Mouse (Mus musculus) Muller cell, postnatal 12 days (primary cell): Measurements from ENCODE around the gene Slc4a1ap.
A peak's percentile ranks its signal among the peaks of the same experiment; 100 is the strongest.
"Not testable (repeated sequence)": the region's sequence is repeated elsewhere in the genome, so short reads cannot be mapped to it uniquely, and the experiment has no call there.

Experiments used
- DNase-seq: peaks from one replicate; pipeline ENCODE4 v3.0.0-alpha.2; 2015; ENCODE audit errors: inconsistent ontology term

Gene Slc4a1ap

GRCm38 (mm10) chr5:31526354-31527116, at the start of gene Slc4a1ap:
Gene Slc4a1ap (plus strand): TSS chr5:31526995.
- DNase-seq = peak; percentile 93

DNA sequence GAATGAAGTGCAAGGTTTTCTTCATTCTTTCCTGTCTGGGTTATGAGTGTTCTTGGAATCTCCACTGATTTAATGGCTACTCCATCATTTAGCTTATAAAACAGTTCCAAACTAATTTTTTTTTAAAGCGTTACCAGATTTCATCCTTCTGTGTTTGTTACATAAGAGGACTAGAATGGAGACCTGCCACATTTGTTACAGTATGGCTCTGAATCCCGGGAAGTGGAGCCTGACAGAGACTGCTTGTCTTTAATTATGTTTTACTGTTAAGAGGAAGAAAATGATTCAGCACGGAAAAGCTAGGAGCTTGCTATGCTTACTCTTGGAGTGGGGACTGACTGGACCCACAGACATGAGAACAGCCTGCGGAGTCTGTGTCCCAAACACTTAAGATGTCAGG, 46.3 kb upstream of the Slc4a1ap start:
- DNase-seq = no peak

DNA sequence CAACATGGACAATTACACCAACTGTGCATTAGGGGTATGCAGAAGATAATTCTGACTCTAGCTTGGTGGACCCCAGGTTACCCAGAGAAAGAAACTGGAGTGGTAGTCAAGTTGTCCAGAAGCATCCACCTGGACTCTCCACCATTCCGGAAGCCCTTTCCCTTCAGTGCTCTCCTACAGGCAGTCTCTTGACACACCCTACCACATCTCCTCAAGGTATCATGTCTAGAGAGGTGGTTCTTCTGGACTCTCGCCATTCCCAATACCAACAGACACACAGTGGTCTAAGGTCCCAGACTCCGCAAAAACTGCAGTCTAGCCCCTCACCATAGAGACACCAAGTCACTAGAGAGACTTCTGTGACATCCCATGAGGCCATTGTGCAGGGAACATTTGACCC, 41.4 kb upstream of the Slc4a1ap start, which contains the start of gene 4930548H24Rik:
Gene 4930548H24Rik (plus strand): TSS at position 301 of the 400 bp plus-strand sequence.
- DNase-seq = no peak

DNA sequence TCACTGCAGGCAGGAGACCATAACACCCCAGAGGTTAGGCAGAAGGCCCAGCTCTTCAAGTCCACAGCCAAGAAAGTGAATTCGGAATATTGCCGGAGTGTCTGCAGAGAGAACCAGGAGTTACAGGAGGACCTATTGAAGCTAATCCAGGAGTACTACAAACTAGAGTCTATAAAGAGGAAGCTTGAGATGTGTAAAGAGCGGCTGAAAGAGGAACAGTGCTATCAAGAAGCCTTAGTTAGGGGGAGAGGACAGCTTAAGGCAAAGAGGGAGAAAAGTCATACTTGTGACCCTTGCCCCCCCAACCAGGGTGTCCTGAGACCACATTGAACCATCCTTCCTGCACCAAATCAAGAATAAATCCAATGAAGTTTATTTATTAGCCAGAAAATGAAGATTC, 38.9 kb upstream of the Slc4a1ap start:
- DNase-seq = no peak

- DNase-seq = no peak
Observed at GRCm38 (mm10) chr5:31489116-31489769, 37.6 kb upstream of the Slc4a1ap start.

- DNase-seq = no peak
Observed at GRCm38 (mm10) chr5:31492031-31492430, 34.8 kb upstream of the Slc4a1ap start.

GRCm38 (mm10) chr5:31494513-31495297, 32.1 kb upstream of the Slc4a1ap start, which contains the start of gene Gpn1:
Gene Gpn1 (plus strand): TSS chr5:31494741.
- DNase-seq = peak; percentile 86

- DNase-seq = no peak
Observed at GRCm38 (mm10) chr5:31504843-31505242, 22.0 kb upstream of the Slc4a1ap start.

DNA sequence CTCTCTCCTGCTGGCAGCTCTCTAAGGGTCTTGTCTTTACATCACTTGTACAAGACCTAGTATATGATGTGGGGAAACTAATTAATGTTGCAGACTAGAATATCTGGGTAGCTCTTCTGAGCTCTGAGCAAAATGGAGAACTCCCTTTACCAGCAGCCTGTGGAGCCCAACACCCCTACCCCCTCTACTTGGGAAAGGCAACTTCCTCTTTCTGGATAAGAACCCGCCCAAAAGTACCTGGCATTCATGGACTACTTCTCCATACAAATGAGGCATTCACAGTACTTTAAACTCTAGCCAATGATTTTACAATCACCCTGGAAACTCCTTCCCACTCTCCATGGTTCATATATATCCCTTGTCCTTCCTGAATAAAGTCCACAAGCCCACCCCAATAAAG, 14.3 kb upstream of the Slc4a1ap start:
- no peak for DNase-seq

DNA sequence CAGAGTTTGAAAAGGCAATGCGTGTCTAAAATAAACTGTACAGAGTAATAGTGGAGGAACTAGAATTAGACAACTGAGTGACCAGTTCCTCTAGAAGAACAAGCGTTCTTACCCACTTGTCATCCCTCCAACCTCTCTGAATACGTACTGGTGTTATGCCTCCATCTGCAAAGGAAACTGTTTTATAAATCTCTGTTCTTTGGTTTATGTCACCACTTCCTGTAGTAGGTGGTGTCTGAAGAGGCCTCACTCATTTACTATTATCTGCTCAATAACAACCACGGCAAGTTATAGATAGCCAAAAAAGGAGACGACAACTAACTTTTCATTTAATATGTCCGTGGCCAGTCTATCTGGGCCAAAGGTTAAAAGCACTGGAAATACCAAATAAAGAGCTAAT, 6.2 kb upstream of the Slc4a1ap start:
- no peak for DNase-seq

- DNase-seq = no peak
Observed at GRCm38 (mm10) chr5:31527117-31527680, 404 bp downstream of the Slc4a1ap start.

- DNase-seq = not testable (repeated sequence)
Observed at GRCm38 (mm10) chr5:31527707-31528106, 912 bp downstream of the Slc4a1ap start, which contains the start of gene Supt7l. Gene Supt7l (minus strand): TSS chr5:31527807.

- no peak for DNase-seq
Observed at GRCm38 (mm10) chr5:31528560-31528959, 1.8 kb downstream of the Slc4a1ap start.

DNA sequence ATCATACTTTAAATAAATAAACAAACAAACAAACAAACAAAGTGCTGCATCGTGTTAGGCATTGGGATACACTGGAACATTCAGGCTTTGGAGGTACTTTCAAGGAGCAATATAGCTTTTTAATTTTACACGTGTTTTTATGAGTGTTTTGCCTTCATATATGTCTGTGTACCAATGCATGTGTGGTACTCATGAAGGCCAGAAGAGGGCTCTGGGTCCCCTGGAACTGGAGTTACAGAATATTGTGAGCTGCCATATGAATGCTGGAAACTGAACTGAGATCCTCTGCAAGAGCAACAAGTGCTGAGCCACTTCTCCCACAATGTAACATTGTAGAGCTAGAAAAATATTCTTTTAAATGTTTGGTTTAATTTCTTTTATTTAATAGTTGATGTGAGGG, 8.4 kb downstream of the Slc4a1ap start:
- DNase-seq = no peak

DNA sequence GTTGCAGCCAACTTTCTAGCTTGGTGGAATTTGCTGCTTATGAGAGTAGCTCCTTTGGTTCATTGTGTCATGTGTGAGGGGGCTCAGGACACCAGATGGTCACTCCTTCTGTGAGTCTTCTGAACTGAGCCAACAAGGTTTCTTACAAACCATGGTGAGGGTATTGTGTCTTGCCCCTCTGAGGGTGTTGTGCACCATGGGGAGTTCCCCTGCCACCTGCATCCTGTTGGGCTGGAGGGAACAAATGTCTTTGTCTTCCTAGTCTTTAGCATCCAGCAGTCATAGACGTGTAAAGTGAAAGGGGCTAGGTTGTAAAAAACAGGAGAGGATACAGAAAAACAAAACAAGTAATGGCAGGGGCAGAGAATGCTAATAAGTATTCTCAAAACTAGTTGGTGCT, 32.6 kb downstream of the Slc4a1ap start:
- no peak for DNase-seq

DNA sequence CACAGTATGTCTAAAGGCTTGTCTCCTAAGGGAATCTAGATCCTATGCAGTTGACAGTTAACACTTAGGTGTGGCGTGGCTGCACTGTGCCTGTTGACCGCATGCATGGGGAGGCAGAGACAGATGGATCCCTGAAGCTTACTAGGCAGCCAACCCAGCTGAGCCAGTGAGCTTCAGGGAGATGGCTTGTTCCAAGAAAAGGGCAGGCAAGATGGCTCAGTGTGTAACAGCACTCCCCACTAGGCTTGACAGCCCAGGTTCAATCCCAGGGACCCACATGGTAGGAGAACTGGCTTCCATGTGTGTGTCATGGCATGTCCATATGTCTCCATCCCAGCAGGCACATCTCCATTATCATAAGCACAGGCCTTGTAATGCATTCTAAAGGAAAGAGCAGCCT, 33.6 kb downstream of the Slc4a1ap start:
- no peak for DNase-seq

GRCm38 (mm10) chr5:31562036-31562666, 35.4 kb downstream of the Slc4a1ap start:
- peak; percentile 64 for DNase-seq

DNA sequence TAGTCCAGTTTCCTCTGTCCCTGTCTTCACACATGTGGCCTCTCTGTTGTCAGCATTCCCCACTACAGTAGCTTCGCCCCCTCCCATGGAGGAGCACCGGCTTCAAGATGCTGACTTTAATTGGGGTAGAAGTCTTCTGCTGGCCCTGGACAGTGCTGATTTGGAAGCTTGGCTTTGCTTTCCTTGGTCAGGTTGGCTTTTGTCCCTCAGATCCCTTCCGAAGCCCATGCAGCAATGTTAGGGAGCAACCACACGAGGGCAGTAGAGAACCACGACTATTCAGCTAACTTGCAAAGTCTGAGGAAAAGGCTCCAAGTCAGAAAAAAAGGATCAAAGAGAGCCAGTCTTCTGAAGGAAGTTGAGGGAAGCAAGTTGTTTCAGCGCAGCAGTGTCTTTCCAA, 36.7 kb downstream of the Slc4a1ap start:
- peak; percentile 79 for DNase-seq

GRCm38 (mm10) chr5:31563905-31564304, 37.1 kb downstream of the Slc4a1ap start:
- DNase-seq = no peak

DNA sequence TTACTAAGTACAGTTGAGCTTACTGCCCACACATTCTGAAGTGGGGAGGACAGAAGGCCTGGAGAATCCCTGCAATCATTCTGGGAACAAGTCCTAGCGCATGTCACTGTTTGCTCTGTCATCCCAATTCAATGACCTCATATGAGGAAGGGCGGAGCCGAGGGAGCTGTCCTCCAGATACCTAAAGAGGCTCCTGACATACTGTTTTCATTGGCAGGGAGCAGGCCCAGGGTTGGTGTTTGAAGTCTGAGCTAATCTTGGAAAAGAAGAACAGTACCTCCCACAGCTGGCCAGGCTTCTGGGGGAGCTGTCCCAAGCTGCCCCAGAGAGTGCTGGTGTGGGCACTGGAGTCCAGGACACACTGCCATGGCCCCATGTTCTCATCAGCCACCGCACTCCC, 38.2 kb downstream of the Slc4a1ap start:
- DNase-seq = peak; percentile 58

- no peak for DNase-seq
Observed at GRCm38 (mm10) chr5:31566026-31566425, 39.2 kb downstream of the Slc4a1ap start.
